Mouse (Mus musculus): ENCODE data around the gene Nhlh2.

The Nhlh2 gene

GRCm38 (mm10) chr3:102009926-102010381, at the start of gene Nhlh2:
TSS of gene Nhlh2 (plus strand) at chr3:102010076.
- in situ Hi-C loops (cut with MboI, MseI): no loop called here

GRCm38 (mm10) chr3:101961146-101961835, 48.6 kb upstream of the Nhlh2 start:
- in situ Hi-C loops (cut with MboI, MseI): no loop called here

GRCm38 (mm10) chr3:101963501-101963900, 46.4 kb upstream of the Nhlh2 start:
- in situ Hi-C loops (cut with MboI, MseI): no loop called here

- in situ Hi-C loops (cut with MboI, MseI): no loop called here
Measured at GRCm38 (mm10) chr3:101964352-101964751, 45.5 kb upstream of the Nhlh2 start.

- in situ Hi-C loops (cut with MboI, MseI): no loop called here
Measured at GRCm38 (mm10) chr3:101966825-101967558, 42.9 kb upstream of the Nhlh2 start.

GRCm38 (mm10) chr3:101975337-101975736, 34.5 kb upstream of the Nhlh2 start:
- in situ Hi-C loops (cut with MboI, MseI): no loop called here

- in situ Hi-C loops (cut with MboI, MseI): no loop called here
Measured at GRCm38 (mm10) chr3:101978299-101978994, 31.4 kb upstream of the Nhlh2 start.

- in situ Hi-C loops (cut with MboI, MseI): no loop called here
Measured at GRCm38 (mm10) chr3:101983917-101984316, 26.0 kb upstream of the Nhlh2 start.

- in situ Hi-C loops (cut with MboI, MseI): no loop called here
Measured at GRCm38 (mm10) chr3:101985634-101986033, 24.2 kb upstream of the Nhlh2 start.

GRCm38 (mm10) chr3:101990136-101990535, 19.7 kb upstream of the Nhlh2 start:
- in situ Hi-C loops (cut with MboI, MseI): no loop called here

- in situ Hi-C loops (cut with MboI, MseI): no loop called here
Measured at GRCm38 (mm10) chr3:101990995-101991516, 18.8 kb upstream of the Nhlh2 start.

GRCm38 (mm10) chr3:101997851-101998250, 12.0 kb upstream of the Nhlh2 start:
- in situ Hi-C loops (cut with MboI, MseI): no loop called here

GRCm38 (mm10) chr3:102010681-102011317, 923 bp downstream of the Nhlh2 start:
- in situ Hi-C loops (cut with MboI, MseI): no loop called here

GRCm38 (mm10) chr3:102011318-102012075, 1.6 kb downstream of the Nhlh2 start:
- in situ Hi-C loops (cut with MboI, MseI): no loop called here

GRCm38 (mm10) chr3:102012076-102012610, 2.3 kb downstream of the Nhlh2 start:
- in situ Hi-C loops (cut with MboI, MseI): no loop called here

- in situ Hi-C loops (cut with MboI, MseI): no loop called here
Measured at GRCm38 (mm10) chr3:102012611-102013211, 2.8 kb downstream of the Nhlh2 start.

- in situ Hi-C loops (cut with MboI, MseI): no loop called here
Measured at GRCm38 (mm10) chr3:102020604-102021003, 10.7 kb downstream of the Nhlh2 start.

- in situ Hi-C loops (cut with MboI, MseI): no loop called here
Measured at GRCm38 (mm10) chr3:102022721-102023120, 12.8 kb downstream of the Nhlh2 start.

- in situ Hi-C loops (cut with MboI, MseI): no loop called here
Measured at GRCm38 (mm10) chr3:102023337-102023736, 13.5 kb downstream of the Nhlh2 start.

GRCm38 (mm10) chr3:102023829-102024228, 14.0 kb downstream of the Nhlh2 start:
- in situ Hi-C loops (cut with MboI, MseI): no loop called here
